Mouse (Mus musculus) midbrain, embryonic 14.5 days (tissue): ENCODE measurements around the gene Zbtb46. TPM values are rescaled to one million over a fixed set of nuclear protein-coding genes. Genes with fewer than 3 reads are reported as not detected.

Experiments used
- ATAC-seq: fragments of 200-750 bp; cut with Nextera tagmentation; 2 replicates; pipeline ENCODE4 v1.8.0; 2017; ENCODE audit warnings: moderate number of reproducible peaks, moderate library complexity; ENCODE audit not compliant: low FRiP score, low TSS enrichment
- DNase-seq: peaks from one replicate; pipeline ENCODE4 v3.0.0-alpha.2; 2015
- H3K27ac ChIP-seq: fragments of 300-500 bp; sonication (generic); replicated peaks from 2 replicates; pipeline ENCODE4 v1.5.1; 2014; ENCODE audit warnings: mild to moderate bottlenecking, low read depth, low read length, moderate library complexity
- H3K27me3 ChIP-seq: fragments of 300-500 bp; sonication (generic); 2 replicates; pipeline ENCODE4 v1.6.1; 2014; ENCODE audit warnings: low read length, control low read depth, mixed read lengths; ENCODE audit not compliant: control insufficient read depth, insufficient read depth
- H3K36me3 ChIP-seq: fragments of 300-500 bp; sonication (generic); 2 replicates; pipeline ENCODE4 v1.6.1; 2014; ENCODE audit warnings: low read length, control low read depth; ENCODE audit not compliant: control insufficient read depth, insufficient read depth
- H3K4me1 ChIP-seq: fragments of 300-500 bp; sonication (generic); 2 replicates; pipeline ENCODE4 v1.6.1; 2014; ENCODE audit warnings: mild to moderate bottlenecking, antibody characterized with exemption, low read length, control low read depth; ENCODE audit not compliant: control insufficient read depth, insufficient read depth
- H3K4me2 ChIP-seq: fragments of 300-500 bp; sonication (generic); 2 replicates; pipeline ENCODE4 v1.6.1; 2014; ENCODE audit warnings: mild to moderate bottlenecking, low read length, moderate library complexity
- H3K4me3 ChIP-seq: fragments of 300-500 bp; sonication (generic); replicated peaks from 2 replicates; pipeline ENCODE4 v1.5.1; 2014; ENCODE audit warnings: low read depth, low read length
- H3K9ac ChIP-seq: fragments of 300-500 bp; sonication (generic); replicated peaks from 2 replicates; pipeline ENCODE4 v1.6.1; 2014; ENCODE audit warnings: mild to moderate bottlenecking, low read length, moderate library complexity
- H3K9me3 ChIP-seq: fragments of 300-500 bp; sonication (generic); 2 replicates; pipeline ENCODE4 v1.6.1; 2016; ENCODE audit warnings: low read length, control low read depth, mixed read lengths; ENCODE audit not compliant: control insufficient read depth
- WGBS: fragments of 180-500 bp; shearing (Covaris S2); extraction: QIAGEN DNeasy Blood & Tissue Kit; methylation state at CpG from one replicate; pipeline ENCODE4 v1.1.7; 2014; 5-methylcytosine and 5-hydroxymethylcytosine counted together
- polyA plus RNA-seq: library from polyadenylated mRNA; unstranded; fragments of >200 nt; fragmentation: Nextera tagmentation; extraction: Ambion mirVana; gene quantifications from 2 replicates; pipeline ENCODE4 v1.2.1, GENCODE M21; 2014

The Zbtb46 gene
- polyA plus RNA-seq, 1 experiment from 2014 or later, result 22.2 TPM

DNA sequence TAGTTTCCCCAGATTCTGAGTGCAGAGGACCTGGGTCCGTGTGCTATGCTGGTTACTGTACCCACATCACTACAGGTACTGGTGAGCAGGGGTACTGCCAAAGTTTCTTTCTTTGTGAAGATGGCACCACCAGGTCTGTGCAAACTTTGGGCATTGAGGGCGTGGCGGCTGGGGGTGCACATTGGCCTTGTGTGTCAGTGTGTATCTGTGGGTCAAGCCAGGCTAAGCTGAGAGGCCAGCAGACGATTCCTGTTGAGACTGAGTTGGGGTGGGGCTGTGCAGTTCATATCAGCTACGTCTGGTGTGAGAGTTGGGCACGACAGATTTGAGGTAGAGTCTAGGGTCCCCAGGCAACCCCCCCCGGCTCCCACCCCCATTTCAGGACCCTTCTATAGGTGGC, 74.8 kb downstream of the Zbtb46 start:
- no peak for ATAC-seq
- Histone ChIP-seq H3K4me1 (no peaks in the 10 kb centered on the region), H3K27ac (no peak overlapping the region), H3K36me3 (peaks cover 76% of the 10 kb centered on the region), H3K4me3 (no peak overlapping the region), H3K9ac (no peak overlapping the region), H3K4me2 (no peak overlapping the region), H3K27me3 (no peaks in the 10 kb centered on the region), H3K9me3 (no peaks in the 10 kb centered on the region)
- WGBS, result 87% methylated on average over 7 of the region's 7 CpGs
- DNase-seq, result no peak

DNA sequence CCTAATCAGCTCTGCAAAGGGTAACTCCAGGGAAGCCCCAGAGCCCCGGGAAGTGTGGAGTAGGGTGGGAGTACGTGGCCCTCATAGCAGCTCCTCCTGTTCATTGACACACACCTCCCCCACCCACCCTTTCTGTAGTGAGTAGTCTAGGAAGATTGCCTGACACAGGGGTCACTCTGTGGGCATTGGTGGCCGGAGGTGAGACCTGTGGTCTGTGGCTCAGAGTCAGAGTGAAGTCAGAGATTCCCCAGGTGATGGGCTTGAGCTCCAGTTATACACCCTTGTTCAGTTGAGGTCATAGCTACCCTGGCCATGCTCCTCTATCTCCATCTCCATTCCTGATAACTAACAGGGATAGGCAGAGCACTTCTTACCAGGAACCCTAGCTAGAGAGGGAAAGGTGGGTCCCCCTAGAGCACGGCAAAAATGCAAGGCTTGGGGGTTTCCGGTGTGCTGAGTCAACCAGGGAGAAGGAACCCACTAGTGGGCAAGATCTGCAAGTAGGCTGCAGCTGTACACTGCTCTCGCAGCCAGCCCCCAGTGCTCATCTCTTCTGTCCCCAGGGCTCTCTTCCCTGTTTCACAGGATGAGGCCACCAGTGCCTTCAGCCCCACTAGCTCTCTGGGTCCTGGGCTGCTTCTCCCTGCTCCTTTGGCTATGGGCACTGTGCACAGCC, 77.5 kb downstream of the Zbtb46 start:
- Histone ChIP-seq H3K27ac (no peak overlapping the region), H3K27me3 (no peaks in the 10 kb centered on the region), H3K9me3 (no peaks in the 10 kb centered on the region), H3K4me1 (no peaks in the 10 kb centered on the region), H3K4me3 (no peak overlapping the region), H3K4me2 (no peak overlapping the region), H3K9ac (no peak overlapping the region), H3K36me3 (peaks cover 80% of the 10 kb centered on the region)
- 95% methylated on average over 6 of the region's 6 CpGs for WGBS
- ATAC-seq (no peak), DNase-seq (no peak)

DNA sequence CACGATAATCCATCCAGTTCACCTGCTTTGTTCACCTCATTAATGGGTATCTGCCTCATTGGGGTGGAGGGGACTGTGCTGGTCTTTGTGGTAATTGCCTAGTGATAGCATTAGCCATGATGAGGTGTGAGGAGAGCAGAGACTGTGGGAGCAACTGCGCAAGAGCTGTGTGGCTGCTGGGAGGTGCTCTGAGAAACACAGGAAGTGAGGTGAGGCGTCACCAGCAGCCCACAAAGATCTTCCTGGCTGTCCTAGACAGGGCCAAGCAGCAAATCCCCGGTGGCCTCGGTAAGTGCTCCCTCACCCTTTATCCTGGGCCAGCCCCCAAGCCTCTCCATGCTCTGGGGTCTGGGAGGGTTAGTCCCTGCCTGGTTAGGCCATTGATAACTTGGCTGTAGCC, 78.1 kb downstream of the Zbtb46 start:
- H3K27ac ChIP-seq, result no peak overlapping the region
- no peak overlapping the region for H3K4me2 ChIP-seq
- H3K4me1 ChIP-seq, result no peaks in the 10 kb centered on the region
- no peaks in the 10 kb centered on the region for H3K27me3 ChIP-seq
- H3K36me3 ChIP-seq, result peaks cover 78% of the 10 kb centered on the region
- H3K4me3 ChIP-seq, result no peak overlapping the region
- DNase-seq (no peak), ATAC-seq (no peak)
- no peak overlapping the region for H3K9ac ChIP-seq
- H3K9me3 ChIP-seq, result no peaks in the 10 kb centered on the region
- WGBS, result 88% methylated on average over 5 of the region's 5 CpGs

DNA sequence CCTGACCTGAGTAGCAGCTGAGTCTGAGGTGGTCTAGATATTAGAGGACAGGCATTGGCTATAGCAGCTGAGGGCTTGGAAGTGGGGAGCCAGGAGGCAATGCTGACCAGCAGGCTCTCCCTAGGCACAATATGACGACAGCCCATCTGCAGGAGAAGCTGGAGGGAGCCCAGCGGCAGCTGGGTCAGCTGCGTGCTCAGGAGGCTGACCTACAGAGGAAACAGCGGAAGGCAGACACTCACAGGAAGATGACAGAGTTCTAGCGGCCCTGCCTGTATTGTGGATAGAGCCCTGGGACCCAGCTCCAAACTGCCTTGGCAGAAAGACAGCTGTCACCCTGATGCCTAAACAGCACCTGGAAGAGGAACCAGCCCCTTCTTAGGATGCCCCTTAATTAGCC, 79.0 kb downstream of the Zbtb46 start:
- WGBS, result 95% methylated on average over 5 of the region's 5 CpGs
- H3K4me2 ChIP-seq, result no peak overlapping the region
- no peaks in the 10 kb centered on the region for H3K4me1 ChIP-seq
- H3K9ac ChIP-seq, result no peak overlapping the region
- DNase-seq (no peak), ATAC-seq (no peak)
- no peak overlapping the region for H3K27ac ChIP-seq
- H3K9me3 ChIP-seq, result no peaks in the 10 kb centered on the region
- H3K36me3 ChIP-seq, result peaks cover 70% of the 10 kb centered on the region
- H3K27me3 ChIP-seq, result no peaks in the 10 kb centered on the region
- no peak overlapping the region for H3K4me3 ChIP-seq

DNA sequence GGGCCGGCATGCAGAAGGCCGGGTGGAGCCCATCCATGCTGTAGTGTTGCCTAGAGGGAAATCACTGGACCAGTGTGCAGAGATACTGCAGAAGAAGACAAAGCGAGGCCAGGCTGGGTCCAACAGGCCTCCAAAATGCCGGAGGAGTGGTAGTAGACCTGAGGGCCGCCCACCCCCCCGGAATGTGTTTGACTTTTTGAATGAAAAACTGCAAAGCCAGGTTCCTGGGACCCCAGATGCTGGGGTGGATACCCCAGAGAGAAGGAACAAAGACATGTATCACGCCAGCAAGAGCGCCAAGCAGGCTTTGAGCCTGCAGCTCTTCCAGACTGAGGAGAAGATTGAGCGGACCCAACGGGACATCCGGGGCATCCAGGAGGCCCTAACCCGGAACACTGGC, 79.4 kb downstream of the Zbtb46 start, which contains the start of gene Lime1:
TSS of gene Lime1 (plus strand) at position 301 of the 400 bp plus-strand sequence.
- Histone ChIP-seq H3K4me2 (no peak within 1 kb of the TSS), H3K27me3 (no peaks in the 10 kb centered on the region), H3K4me1 (no peaks in the 10 kb centered on the region), H3K9me3 (no peaks in the 10 kb centered on the region), H3K9ac (no peak within 1 kb of the TSS), H3K27ac (no peak within 1 kb of the TSS), H3K4me3 (no peak within 1 kb of the TSS), H3K36me3 (peaks cover 65% of the 10 kb centered on the region)
- WGBS, result 94% methylated on average over 12 of the region's 12 CpGs
- DNase-seq, result no peak
- ATAC-seq, result no peak

DNA sequence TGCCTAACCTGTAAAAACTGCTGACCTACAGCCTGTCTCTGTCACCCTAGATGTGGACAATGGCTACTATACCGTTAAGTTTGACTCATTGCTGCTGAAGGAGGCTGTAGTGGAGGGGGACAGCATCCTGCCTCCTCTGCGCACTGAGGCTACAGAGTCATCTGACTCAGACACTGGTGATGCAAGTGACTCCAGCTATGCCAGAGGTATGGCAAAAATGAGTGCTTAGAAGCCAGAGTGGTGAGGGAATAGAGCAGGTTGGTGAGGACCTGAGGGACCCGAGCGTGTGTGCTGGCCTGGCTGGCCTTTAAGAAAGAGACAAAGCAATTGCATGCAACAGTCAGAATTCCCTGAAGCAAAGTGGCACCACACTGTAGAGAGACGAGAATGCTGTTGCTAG, 80.5 kb downstream of the Zbtb46 start:
- Histone ChIP-seq H3K27me3 (no peaks in the 10 kb centered on the region), H3K9me3 (no peaks in the 10 kb centered on the region), H3K4me3 (no peak overlapping the region), H3K4me2 (no peak overlapping the region), H3K4me1 (no peaks in the 10 kb centered on the region), H3K36me3 (peaks cover 55% of the 10 kb centered on the region), H3K27ac (no peak overlapping the region), H3K9ac (no peak overlapping the region)
- ATAC-seq, result no peak
- no peak for DNase-seq
- 96% methylated on average over 5 of the region's 5 CpGs for WGBS

DNA sequence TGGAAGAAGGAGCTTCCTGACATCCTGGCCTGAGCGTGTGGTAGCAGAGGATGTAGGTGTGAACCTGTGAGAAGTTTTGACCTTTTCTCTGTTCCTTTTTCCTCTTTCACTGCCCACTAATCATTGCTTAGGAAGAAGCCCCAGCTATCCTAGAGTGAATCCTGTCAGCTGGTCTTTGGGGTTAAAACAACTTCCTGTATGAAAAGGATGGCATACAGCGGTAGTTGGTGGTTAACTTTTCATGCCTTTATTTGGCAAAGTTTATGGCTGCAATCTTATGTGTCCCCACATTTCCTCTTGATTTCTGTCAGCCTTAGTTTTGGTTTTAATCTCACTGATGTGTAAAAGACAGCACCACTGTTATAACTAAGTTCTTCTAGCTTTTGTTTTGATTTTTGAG, 82.0 kb downstream of the Zbtb46 start:
- ATAC-seq (no peak), DNase-seq (no peak)
- no peak overlapping the region for H3K27ac ChIP-seq
- H3K9ac ChIP-seq, result no peak overlapping the region
- H3K4me2 ChIP-seq, result no peak overlapping the region
- no peaks in the 10 kb centered on the region for H3K4me1 ChIP-seq
- WGBS, result 94% methylated on average over 2 of the region's 2 CpGs
- H3K27me3 ChIP-seq, result no peaks in the 10 kb centered on the region
- peaks cover 41% of the 10 kb centered on the region for H3K36me3 ChIP-seq
- no peaks in the 10 kb centered on the region for H3K9me3 ChIP-seq
- H3K4me3 ChIP-seq, result no peak overlapping the region

DNA sequence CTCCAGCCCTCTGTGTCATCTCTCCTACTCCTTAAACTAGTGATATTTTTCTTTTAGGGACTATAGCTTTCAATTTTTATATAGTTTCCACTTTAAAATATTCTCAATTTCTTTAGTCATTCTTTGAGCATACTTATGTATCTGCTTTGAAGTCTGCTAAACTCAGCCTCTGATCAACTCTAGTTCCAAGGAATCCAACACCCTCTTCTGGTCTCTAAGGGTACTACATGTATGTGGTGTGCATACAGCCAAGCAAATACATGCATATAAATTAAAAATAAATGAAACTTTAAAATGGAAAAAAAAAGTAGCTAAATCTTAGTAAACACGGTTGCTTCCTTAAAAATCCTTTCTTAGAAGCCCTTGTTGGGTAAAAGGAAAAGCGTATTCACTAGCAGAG, 83.4 kb downstream of the Zbtb46 start:
- no peak overlapping the region for H3K4me3 ChIP-seq
- no peak overlapping the region for H3K4me2 ChIP-seq
- no peaks in the 10 kb centered on the region for H3K4me1 ChIP-seq
- ATAC-seq (no peak), DNase-seq (peak; percentile 54)
- H3K27me3 ChIP-seq, result no peaks in the 10 kb centered on the region
- 95% methylated on average over 2 of the region's 2 CpGs for WGBS
- H3K9me3 ChIP-seq, result no peaks in the 10 kb centered on the region
- H3K27ac ChIP-seq, result no peak overlapping the region
- H3K36me3 ChIP-seq, result peaks cover 28% of the 10 kb centered on the region
- no peak overlapping the region for H3K9ac ChIP-seq

DNA sequence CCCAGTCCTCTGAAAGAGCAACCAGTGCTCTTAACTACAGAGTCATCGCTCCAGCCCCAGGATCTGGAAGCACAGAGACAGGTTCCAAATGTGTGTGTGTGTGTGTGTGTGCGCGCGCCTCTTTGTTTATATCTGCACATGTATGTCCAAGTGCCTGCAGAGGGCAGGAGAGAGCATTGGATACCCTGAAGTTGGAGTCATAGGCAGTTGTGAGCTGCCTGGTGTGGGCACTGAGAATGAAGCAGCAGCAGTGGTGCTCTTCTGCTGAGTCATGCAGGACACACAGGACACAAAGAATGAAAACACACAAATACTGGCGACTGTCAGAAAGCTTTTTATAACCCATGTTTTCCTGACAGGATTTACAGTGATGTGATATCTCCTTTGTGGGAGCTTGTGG, 89.2 kb downstream of the Zbtb46 start:
- peaks cover 26% of the 10 kb centered on the region for H3K4me1 ChIP-seq
- no peak overlapping the region for H3K4me2 ChIP-seq
- no peaks in the 10 kb centered on the region for H3K9me3 ChIP-seq
- H3K27ac ChIP-seq, result no peak overlapping the region
- no peak overlapping the region for H3K4me3 ChIP-seq
- DNase-seq (no peak), ATAC-seq (no peak)
- WGBS, result 98% methylated on average over 5 of the region's 5 CpGs
- peaks cover 15% of the 10 kb centered on the region for H3K36me3 ChIP-seq
- H3K9ac ChIP-seq, result no peak overlapping the region
- H3K27me3 ChIP-seq, result no peaks in the 10 kb centered on the region
